Mouse (Mus musculus) macrophage (primary cell): ENCODE results near the gene Ap2b1. TPM values are rescaled to one million over a fixed set of nuclear protein-coding genes. Genes with fewer than 3 reads are reported as not detected.
"Not testable (repeated sequence)": the region's sequence is repeated elsewhere in the genome, so short reads cannot be mapped to it uniquely, and the experiment has no call there.

Source experiments
- H3K27ac ChIP-seq: fragments of 350-480 bp; formaldehyde crosslinking; 2 replicates; pipeline ENCODE4 v1.9.0; 2021
- H3K36me3 ChIP-seq: fragments of 350-480 bp; formaldehyde crosslinking; 2 replicates; pipeline ENCODE4 v1.9.0; 2021; ENCODE audit errors: inconsistent target
- H3K4me3 ChIP-seq: fragments of 350-480 bp; formaldehyde crosslinking; 2 replicates; pipeline ENCODE4 v1.9.0; 2021; ENCODE audit errors: inconsistent target
- H3K79me2 ChIP-seq: fragments of 350-480 bp; formaldehyde crosslinking; 2 replicates; pipeline ENCODE4 v1.9.0; 2021; ENCODE audit errors: inconsistent target
- WGBS: methylation state at CpG from one replicate; pipeline ENCODE4 v1.1.7; 2026; ENCODE audit warnings: inconsistent platforms; ENCODE audit not compliant: missing documents; 5-methylcytosine and 5-hydroxymethylcytosine counted together
- polyA plus RNA-seq: library from polyadenylated mRNA; stranded (reverse); fragments of 250-400 nt; gene quantifications from 3 replicates; pipeline ENCODE4 v1.2.4, GENCODE M21; 2018; ENCODE audit warnings: inconsistent platforms

Ap2b1 gene
- polyA plus RNA-seq, 1 experiment from 2014 or later: 70.2 TPM

DNA sequence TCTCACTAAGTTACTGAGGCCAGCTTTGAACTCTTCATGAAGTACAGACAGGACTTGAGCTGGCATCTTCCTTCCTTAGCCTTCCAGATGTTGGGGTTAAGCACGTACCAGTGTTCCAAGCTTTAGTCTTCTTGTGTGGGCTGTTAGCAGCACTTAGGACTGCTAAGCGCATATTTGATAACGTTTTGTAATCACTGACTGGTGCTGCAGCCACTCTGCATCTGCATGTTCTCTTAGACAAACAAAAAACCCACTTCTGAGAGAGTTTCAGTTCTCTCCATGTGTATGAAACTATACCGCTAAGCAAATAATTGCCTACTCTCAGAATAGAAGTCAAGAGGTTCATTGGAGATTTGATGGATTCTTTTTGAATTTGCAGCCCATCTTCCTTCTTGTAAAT, 20.2 kb downstream of the Ap2b1 start:
- Histone ChIP-seq H3K36me3 (peaks cover 31% of the 10 kb centered on the region), H3K4me3 (no peak overlapping the region), H3K79me2 (peaks cover 39% of the 10 kb centered on the region), H3K27ac (no peak overlapping the region)
- 87% methylated on average over 4 of the region's 4 CpGs for WGBS

- peaks cover 83% of the 10 kb centered on the region for H3K36me3 ChIP-seq
- H3K4me3 ChIP-seq, H3K79me2 ChIP-seq, H3K27ac ChIP-seq: not testable (repeated sequence)
- 88% methylated on average over 2 of the region's 3 CpGs for WGBS
Measured at GRCm38 (mm10) chr11:83326692-83327091, 27.9 kb downstream of the Ap2b1 start.

DNA sequence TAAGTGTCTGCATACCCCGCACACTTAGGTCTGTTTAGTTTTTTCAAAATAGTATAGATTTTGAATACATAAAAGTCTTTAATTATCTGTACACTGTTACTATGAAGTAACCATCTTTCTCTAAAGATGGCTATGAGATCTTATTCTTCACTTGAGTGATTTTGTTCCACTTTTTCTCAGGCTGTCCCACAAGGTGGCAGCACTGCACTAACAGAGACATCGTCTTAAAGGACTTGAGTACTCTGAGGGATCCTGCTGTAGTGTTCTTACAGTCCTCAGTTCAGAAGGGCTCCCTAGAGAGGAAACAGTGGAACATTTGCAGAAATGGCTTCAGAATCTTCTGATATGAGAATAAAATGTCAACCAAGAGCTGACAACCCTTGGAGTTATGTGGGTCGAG, 28.6 kb downstream of the Ap2b1 start:
- Histone ChIP-seq H3K79me2 (peaks cover 9% of the 10 kb centered on the region; the same call in 1 of the 2 replicates), H3K4me3 (no peak overlapping the region), H3K36me3 (peaks cover 78% of the 10 kb centered on the region), H3K27ac (no peak overlapping the region)
- 72% methylated on average over 3 of the region's 3 CpGs for WGBS

DNA sequence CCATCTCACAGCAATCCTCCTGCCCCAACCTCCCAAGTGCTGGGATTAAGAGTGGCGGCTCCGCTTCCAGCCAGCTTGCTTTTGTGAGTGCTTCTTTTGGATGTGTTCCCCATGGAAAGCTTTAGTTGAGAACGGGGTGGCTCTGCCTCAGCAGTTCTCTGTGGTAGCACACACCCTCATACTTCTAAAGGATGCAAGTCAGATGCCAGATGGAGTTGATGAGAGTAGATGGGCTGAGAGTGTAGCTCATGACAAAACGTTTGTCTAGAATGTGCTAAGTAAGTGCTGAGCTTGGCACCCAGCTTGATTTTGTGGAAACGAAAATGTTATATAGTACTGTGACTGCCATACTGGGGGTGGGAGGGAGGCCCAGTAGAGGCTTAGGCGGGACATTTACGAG, 37.0 kb downstream of the Ap2b1 start:
- H3K36me3 ChIP-seq: peaks cover 88% of the 10 kb centered on the region
- 93% methylated on average over 7 of the region's 7 CpGs for WGBS
- peaks cover 2% of the 10 kb centered on the region; the same call in 1 of the 2 replicates for H3K79me2 ChIP-seq
- H3K27ac ChIP-seq: no peak overlapping the region
- no peak overlapping the region for H3K4me3 ChIP-seq

DNA sequence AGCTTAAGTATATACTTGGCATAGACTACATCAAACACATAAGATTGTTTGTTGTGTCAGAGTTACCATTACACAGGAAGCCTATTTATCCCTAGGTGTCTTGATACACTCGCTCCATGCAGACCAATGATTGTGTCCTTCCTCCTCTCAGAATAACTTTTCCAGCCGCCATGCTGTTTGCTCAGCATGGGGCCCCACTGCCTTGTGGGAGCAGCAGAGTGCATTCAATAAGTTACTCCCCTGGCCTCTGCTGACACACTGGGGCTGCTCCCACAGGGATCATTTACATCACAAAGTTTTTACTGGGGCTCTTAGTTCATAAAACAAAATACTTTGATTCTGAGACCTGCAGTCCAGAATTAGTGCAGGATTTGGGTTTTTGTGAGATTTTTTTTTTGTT, 40.9 kb downstream of the Ap2b1 start:
- H3K79me2 ChIP-seq: no peaks in the 10 kb centered on the region
- WGBS: 78% methylated on average over 2 of the region's 2 CpGs
- no peak overlapping the region for H3K27ac ChIP-seq
- H3K4me3 ChIP-seq: no peak overlapping the region
- H3K36me3 ChIP-seq: peaks cover 94% of the 10 kb centered on the region

GRCm38 (mm10) chr11:83341716-83342245, 43.0 kb downstream of the Ap2b1 start:
- no peaks in the 10 kb centered on the region for H3K79me2 ChIP-seq
- WGBS: 100% methylated on average over 3 of the region's 3 CpGs
- H3K36me3 ChIP-seq: peaks cover 85% of the 10 kb centered on the region
- no peak overlapping the region for H3K4me3 ChIP-seq
- no peak overlapping the region for H3K27ac ChIP-seq

- WGBS: 94% methylated on average over 5 of the region's 5 CpGs
- H3K36me3 ChIP-seq: peaks cover 42% of the 10 kb centered on the region
Measured at GRCm38 (mm10) chr11:83355428-83355827, 56.6 kb downstream of the Ap2b1 start.

DNA sequence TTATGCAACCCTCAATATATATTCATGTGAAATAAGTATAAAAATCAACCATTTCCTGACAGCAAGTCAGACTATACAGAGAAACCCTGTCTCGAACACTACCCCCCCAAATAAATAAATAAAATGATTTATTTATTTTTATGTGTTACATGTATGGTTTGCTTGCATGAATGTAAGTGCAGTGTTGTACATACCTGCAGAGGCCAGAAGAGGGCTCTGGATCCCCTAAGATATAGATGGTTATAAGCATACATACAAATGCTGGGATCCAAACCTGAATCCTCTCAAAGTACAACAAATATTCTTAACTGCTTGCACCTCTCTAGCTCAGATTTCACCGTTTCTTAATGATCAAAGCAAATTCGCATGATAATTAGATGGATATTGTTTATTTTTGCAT, 58.6 kb downstream of the Ap2b1 start:
- no peak overlapping the region for H3K27ac ChIP-seq
- H3K79me2 ChIP-seq: no peaks in the 10 kb centered on the region; the same call in 1 of the 2 replicates
- H3K4me3 ChIP-seq: no peak overlapping the region
- peaks cover 22% of the 10 kb centered on the region for H3K36me3 ChIP-seq
- WGBS: 94% methylated on average over 3 of the region's 3 CpGs

More at GRCm38 (mm10) chr11:83355428-83355827, 56.6 kb downstream of the Ap2b1 start:
- no peaks in the 10 kb centered on the region; the same call in 1 of the 2 replicates for H3K79me2 ChIP-seq
- H3K27ac ChIP-seq: no peak overlapping the region
- no peak overlapping the region for H3K4me3 ChIP-seq

DNA sequence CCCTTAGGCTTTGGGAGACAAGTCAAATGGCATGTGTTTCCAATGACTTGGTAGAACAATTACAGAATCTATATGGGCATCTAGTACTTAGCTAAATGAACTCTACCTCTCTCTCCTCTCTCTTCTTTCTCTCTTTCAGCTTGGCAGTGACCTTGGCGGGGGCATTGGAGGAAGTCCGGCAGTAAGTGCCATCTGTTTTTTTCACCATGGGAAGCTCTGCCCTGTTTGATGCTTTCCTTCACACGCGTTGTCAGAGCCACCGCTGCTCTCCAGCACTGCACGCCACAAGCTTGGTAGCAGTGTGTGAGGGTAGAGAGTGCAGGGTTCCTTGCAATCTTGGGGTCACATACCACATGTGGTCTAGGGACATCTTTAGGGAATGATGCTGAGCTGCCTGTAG, 65.8 kb downstream of the Ap2b1 start:
- no peak overlapping the region for H3K27ac ChIP-seq
- peaks cover 49% of the 10 kb centered on the region for H3K36me3 ChIP-seq
- H3K4me3 ChIP-seq: no peak overlapping the region
- no peaks in the 10 kb centered on the region for H3K79me2 ChIP-seq
- WGBS: 96% methylated on average over 6 of the region's 6 CpGs

- peaks cover 72% of the 10 kb centered on the region for H3K36me3 ChIP-seq
- WGBS: 97% methylated on average over 4 of the region's 4 CpGs
- H3K27ac ChIP-seq: no peak overlapping the region
- no peaks in the 10 kb centered on the region for H3K79me2 ChIP-seq
- H3K4me3 ChIP-seq: no peak overlapping the region
Measured at GRCm38 (mm10) chr11:83371267-83371666, 72.4 kb downstream of the Ap2b1 start.

- H3K4me3 ChIP-seq: no peak overlapping the region
- 97% methylated on average over 7 of the region's 7 CpGs for WGBS
- peaks cover 38% of the 10 kb centered on the region for H3K36me3 ChIP-seq
- H3K79me2 ChIP-seq: no peaks in the 10 kb centered on the region
- H3K27ac ChIP-seq: no peak overlapping the region
Measured at GRCm38 (mm10) chr11:83379745-83380341, 81.0 kb downstream of the Ap2b1 start.

- Histone ChIP-seq H3K79me2 (no peaks in the 10 kb centered on the region), H3K4me3 (no peak overlapping the region), H3K36me3 (peaks cover 17% of the 10 kb centered on the region), H3K27ac (no peak overlapping the region)
- 100% methylated on average over 9 of the region's 9 CpGs for WGBS
Measured at GRCm38 (mm10) chr11:83382876-83383531, 84.2 kb downstream of the Ap2b1 start.

- H3K4me3 ChIP-seq: no peak overlapping the region
- no peaks in the 10 kb centered on the region for H3K79me2 ChIP-seq
- WGBS: 100% methylated on average over 1 of the region's 1 CpGs
- H3K36me3 ChIP-seq: peaks cover 17% of the 10 kb centered on the region
- H3K27ac ChIP-seq: no peak overlapping the region
Measured at GRCm38 (mm10) chr11:83383532-83383887, 84.7 kb downstream of the Ap2b1 start.

DNA sequence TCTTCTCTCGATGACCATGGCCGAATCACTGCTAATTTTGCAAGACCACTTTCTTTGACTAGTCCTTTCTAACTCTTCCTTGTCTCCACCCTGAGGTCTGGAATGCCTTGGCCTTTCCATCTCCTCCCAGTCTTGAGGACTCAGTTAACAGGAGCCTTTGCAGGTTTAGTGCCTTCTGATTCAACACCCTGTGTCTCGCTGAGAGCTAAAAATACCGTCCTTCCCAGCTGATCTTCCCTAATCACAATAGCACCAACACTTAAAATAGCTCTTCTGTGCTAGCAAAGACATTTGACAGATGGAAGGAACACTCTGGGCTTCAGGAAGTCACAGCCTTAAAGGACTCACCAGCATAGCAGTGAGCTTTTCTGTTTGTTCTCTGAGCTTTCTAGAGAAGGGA, 94.2 kb downstream of the Ap2b1 start:
- Histone ChIP-seq H3K79me2 (no peaks in the 10 kb centered on the region), H3K4me3 (no peak overlapping the region), H3K36me3 (peaks cover 82% of the 10 kb centered on the region), H3K27ac (no peak overlapping the region)
- WGBS: 96% methylated on average over 4 of the region's 4 CpGs

- H3K36me3 ChIP-seq: peaks cover 75% of the 10 kb centered on the region
- WGBS: 85% methylated on average over 6 of the region's 6 CpGs
- no peaks in the 10 kb centered on the region for H3K79me2 ChIP-seq
Measured at GRCm38 (mm10) chr11:83394802-83395439, 96.1 kb downstream of the Ap2b1 start.

More at GRCm38 (mm10) chr11:83394802-83395439, 96.1 kb downstream of the Ap2b1 start:
- H3K4me3 ChIP-seq: no peak overlapping the region
- no peak overlapping the region for H3K27ac ChIP-seq
